18 mouse cellular contexts compared by ENCODE assay signal in the genomic region with DNA sequence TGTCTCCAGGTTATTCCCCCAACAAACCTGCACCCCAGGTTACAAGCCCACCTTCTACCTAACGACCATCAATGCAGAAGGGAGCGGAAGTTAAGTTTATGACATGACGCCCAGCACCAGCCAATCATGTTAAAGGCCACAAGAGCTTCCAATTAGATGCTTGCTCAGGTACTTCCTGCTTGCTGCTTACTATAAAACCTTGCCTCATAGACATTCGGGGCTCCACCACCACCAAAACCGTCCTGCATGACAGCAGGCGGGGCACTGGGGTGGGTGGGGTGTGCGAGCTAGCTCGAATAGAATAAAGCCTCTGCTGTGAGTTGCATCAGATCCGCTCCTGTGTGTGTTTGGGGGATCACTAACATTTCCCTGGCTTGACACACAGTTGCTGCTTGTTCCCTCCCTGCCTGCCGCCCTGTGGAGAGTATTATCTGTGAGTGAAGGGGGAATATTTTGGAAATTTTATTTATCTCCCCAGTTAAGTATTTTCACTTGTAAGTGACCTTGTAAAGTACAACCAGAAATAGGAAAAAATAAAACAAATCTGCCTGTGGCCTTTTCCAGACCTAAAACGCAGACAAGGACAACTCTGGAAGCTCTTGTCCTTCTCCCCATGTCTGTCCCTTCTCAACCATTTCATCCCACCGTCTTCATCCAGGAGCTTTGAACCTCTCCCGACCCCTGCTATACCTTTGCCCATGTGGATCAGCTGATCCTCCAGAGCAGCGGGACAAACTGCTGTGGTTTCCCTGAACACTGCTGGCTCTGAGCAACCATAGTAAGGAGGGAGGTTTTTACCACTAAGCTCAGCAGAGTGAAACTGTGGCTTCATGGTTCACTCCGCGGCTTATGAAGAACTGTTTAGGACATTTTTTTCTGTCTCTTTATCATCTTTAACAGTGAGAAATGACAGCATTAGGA. TPM values are rescaled to one million over a fixed set of nuclear protein-coding genes. Genes with fewer than 3 reads are reported as not detected.
A peak's percentile ranks its signal among the peaks of the same experiment; 100 is the strongest.
DNase-seq lines count a peak whose midpoint lies in the region; ATAC-seq lines count a peak whose summit lies in the region.
"Had no signal": no experiment of that assay in that cellular context is flagged by ENCODE, and none has a peak within 500 bp of the region (broad histone marks: within the 10 kb centered on the region; RNA-seq: fewer than 3 reads in every experiment).

No protein-coding gene starts in this region.

- H3K27me3 ChIP-seq in heart, embryonic 15.5 days: no peaks in the 10 kb centered on the region
- H3K27me3 ChIP-seq: embryonic facial prominence, embryonic 13.5 days; hindbrain, embryonic 12.5 days; Patski had no signal

- 54% methylated on average over 16 of the region's 16 CpGs for WGBS in heart, embryonic 15.5 days

- peaks cover 36% of the 10 kb centered on the region for H3K4me1 ChIP-seq in heart, embryonic 15.5 days (replicated peaks)

- no peak overlapping the region for H3K4me2 ChIP-seq in heart, embryonic 15.5 days
- H3K4me2 ChIP-seq: embryonic facial prominence, embryonic 13.5 days; hindbrain, embryonic 12.5 days had no signal

- H3K27ac ChIP-seq in heart, embryonic 15.5 days: peak overlapping the region; percentile 88
- H3K27ac ChIP-seq: embryonic facial prominence, embryonic 13.5 days; hindbrain, embryonic 12.5 days had no signal

- peak; percentile 21 for DNase-seq in adrenal gland, postnatal 10 days
- DNase-seq in adrenal gland, postnatal 25 days: no peak
- DNase-seq in ovary, adult 18-20 months (ENCODE audit: low spot score): peak; percentile 62
- DNase-seq in ovary, postnatal 14 days (ENCODE audit: low spot score): no peak
- DNase-seq in cerebellum, postnatal 36 days: no peak
- DNase-seq: cerebellum, adult 18-20 months; kidney, adult 8-10 months; kidney, postnatal 4 days; lung, postnatal 14 days; thymus, postnatal 25 days had no signal

- ATAC-seq in heart, embryonic 15.5 days (replicated peaks; ENCODE audit: insufficient number of reproducible peaks, insufficient read depth, low FRiP score, low read depth): no peak
- no peak for ATAC-seq in megakaryocyte, adult 5-6 weeks (ENCODE audit: poor library complexity, severe bottlenecking)
- ATAC-seq: activated CD4-positive, CD25-positive, alpha-beta regulatory T cell, adult 4 months; forebrain, embryonic 16.5 days; inflammation-experienced regulatory T-cells, adult 6 months; Patski had no signal

- H3K9me3 ChIP-seq in heart, embryonic 15.5 days (replicated peaks): no peaks in the 10 kb centered on the region

- H3K9ac ChIP-seq in heart, embryonic 15.5 days: no peak overlapping the region
- H3K9ac ChIP-seq: embryonic facial prominence, embryonic 13.5 days; hindbrain, embryonic 12.5 days had no signal

- H3K36me3 ChIP-seq in heart, embryonic 15.5 days: no peaks in the 10 kb centered on the region
- H3K36me3 ChIP-seq: embryonic facial prominence, embryonic 13.5 days; hindbrain, embryonic 12.5 days had no signal

- no peak overlapping the region for H3K4me3 ChIP-seq in heart, embryonic 15.5 days
- H3K4me3 ChIP-seq: embryonic facial prominence, embryonic 13.5 days; hindbrain, embryonic 12.5 days had no signal

RNA-seq across cellular contexts. Expression of gene Fam126a, which starts 21.5 kb away (rescaled TPM):
- 10 to 100 TPM; 48.4 to 50.7 TPM for total RNA-seq in adrenal gland, postnatal 10 days (2021)
- 98.2 and 127 TPM in 2 replicates for total RNA-seq in adrenal gland, postnatal 25 days (2021)
- polyA plus RNA-seq in heart, embryonic 15.5 days (2015; fragmentation: Nextera tagmentation; extraction: Ambion mirVana): 33.9 and 34.5 TPM in 2 replicates
- total RNA-seq in megakaryocyte, adult 5-6 weeks (2015): 21.9 and 23.8 TPM in 2 replicates
- total RNA-seq in megakaryocyte, adult 5-6 weeks (2017): 21.6 and 23.1 TPM in 2 replicates

RNA-seq across cellular contexts. Expression of gene Klhl7, which starts 48.4 kb away (rescaled TPM):
- total RNA-seq in adrenal gland, postnatal 10 days (2021): 10 to 100 TPM; 29.5 to 34.8 TPM
- 34.4 and 39.9 TPM in 2 replicates for total RNA-seq in adrenal gland, postnatal 25 days (2021)
- polyA plus RNA-seq in heart, embryonic 15.5 days (2015; fragmentation: Nextera tagmentation; extraction: Ambion mirVana): 43.3 and 44.8 TPM in 2 replicates
- 12.3 and 16.7 TPM in 2 replicates for total RNA-seq in megakaryocyte, adult 5-6 weeks (2015)
- 10.5 and 12.5 TPM in 2 replicates for total RNA-seq in megakaryocyte, adult 5-6 weeks (2017)

Comparison
In these comparisons a context has a peak if more than half of its experiments do, and no peak if none do; other contexts are left out.
1. DNase-seq: peak in adrenal gland, postnatal 10 days (single experiment) and ovary, adult 18-20 months (single experiment); none in adrenal gland, postnatal 25 days (single experiment), ovary, postnatal 14 days (single experiment) and cerebellum, postnatal 36 days (0 of 2).